Mouse (Mus musculus) G1E (cell line): ENCODE measurements around the gene 1700030J22Rik. TPM values are rescaled to one million over a fixed set of nuclear protein-coding genes. Genes with fewer than 3 reads are reported as not detected.

ENCODE experiments used
- ATAC-seq: 2 replicates; pipeline ENCODE4 v1.8.0; 2016; ENCODE audit warnings: mild to moderate bottlenecking; ENCODE audit not compliant: insufficient number of reproducible peaks, poor library complexity, low FRiP score, severe bottlenecking; ENCODE audit errors: extremely low read depth
- DNase-seq: peaks from one replicate; pipeline ENCODE4 v3.0.0; 2012; ENCODE audit warnings: low spot score
- H3K27me3 ChIP-seq: 2 replicates; pipeline ENCODE4 v1.6.1; 2012; ENCODE audit warnings: mild to moderate bottlenecking, low read length, inconsistent platforms; ENCODE audit not compliant: insufficient read depth
- H3K36me3 ChIP-seq: replicated peaks from 2 replicates; pipeline ENCODE3; 2012; ENCODE audit warnings: mild to moderate bottlenecking, inconsistent platforms
- H3K4me1 ChIP-seq: 2 replicates; pipeline ENCODE4 v1.6.1; 2012; ENCODE audit warnings: low read depth, low read length, inconsistent platforms, mixed read lengths; ENCODE audit not compliant: insufficient read depth
- H3K4me3 ChIP-seq: 2 replicates; pipeline ENCODE4 v1.5.1; 2012; ENCODE audit warnings: low read depth, mild to moderate bottlenecking, inconsistent platforms, low read length, moderate library complexity, mixed read lengths
- H3K9me3 ChIP-seq: replicated peaks from 2 replicates; pipeline ENCODE4 v1.6.1; 2012; ENCODE audit warnings: inconsistent platforms
- CTCF ChIP-seq: IDR thresholded peaks from 2 replicates; pipeline ENCODE4 v1.5.1; 2012; ENCODE audit warnings: low read depth, low read length, inconsistent platforms, mixed read lengths
- GATA1 ChIP-seq: IDR thresholded peaks from 2 replicates; pipeline ENCODE4 v1.6.1; 2012; ENCODE audit warnings: borderline replicate concordance, low read length, inconsistent platforms, mixed read lengths
- GATA2 ChIP-seq: IDR thresholded peaks from 2 replicates; pipeline ENCODE4 v1.6.1; 2012; ENCODE audit warnings: low read depth, low read length, inconsistent platforms, borderline replicate concordance
- POLR2AphosphoS5 ChIP-seq: IDR thresholded peaks from 2 replicates; pipeline ENCODE4 v1.6.1; 2012; ENCODE audit warnings: low read depth, low read length, inconsistent platforms; ENCODE audit not compliant: insufficient replicate concordance
- TAL1 ChIP-seq: conservative IDR thresholded peaks from 2 replicates; pipeline ENCODE4 v1.6.1; 2012; ENCODE audit warnings: low read depth, low read length, inconsistent platforms, mixed read lengths
- polyA plus RNA-seq: library from polyadenylated mRNA; stranded (reverse); fragments of >175 nt; gene quantifications from 2 replicates; pipeline ENCODE4 v1.2.3, GENCODE M21; 2012
- total RNA-seq, 2 experiments: library from RNA; stranded (forward) in 1 of 2; stranded (reverse) in 1 of 2; fragments of 200-1000 nt in 1 of 2; fragments of >200 nt in 1 of 2; fragmentation: Nextera tagmentation in 1 of 2; gene quantifications; 2 replicates each; pipeline ENCODE4 v1.2.3; 2014 to 2017

Gene 1700030J22Rik
- total and polyA plus RNA-seq, 3 experiments: 0.44 to 1.6 (median 1.1) TPM

DNA sequence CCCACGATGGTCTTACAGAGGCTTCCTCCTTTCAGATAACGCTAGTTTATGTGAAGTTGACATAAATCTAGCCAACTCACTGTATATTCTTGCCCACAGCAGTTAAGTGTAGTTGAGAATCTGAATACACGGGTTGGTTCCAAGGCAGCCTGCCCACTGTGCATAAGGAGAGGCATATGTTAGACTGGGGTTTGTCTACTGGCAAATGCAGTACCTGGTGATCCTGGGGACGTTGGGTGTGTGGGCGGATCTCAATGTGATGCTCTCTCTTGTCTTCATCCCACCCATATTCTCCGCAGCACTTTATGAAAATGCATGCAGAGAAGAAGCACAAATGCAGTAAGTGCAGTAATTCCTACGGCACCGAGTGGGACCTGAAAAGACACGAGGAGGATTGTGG, 24.3 kb downstream of the 1700030J22Rik start:
- TF ChIP-seq GATA2 (no peak), CTCF (no peak), TAL1 (no peak), GATA1 (no peak), POLR2AphosphoS5 (no peak)
- peaks cover 35% of the 10 kb centered on the region for H3K4me1 ChIP-seq
- ATAC-seq (no peak), DNase-seq (no peak)
- H3K9me3 ChIP-seq: no peaks in the 10 kb centered on the region
- H3K4me3 ChIP-seq: no peak overlapping the region
- H3K36me3 ChIP-seq: peaks cover 89% of the 10 kb centered on the region
- H3K27me3 ChIP-seq: no peaks in the 10 kb centered on the region

DNA sequence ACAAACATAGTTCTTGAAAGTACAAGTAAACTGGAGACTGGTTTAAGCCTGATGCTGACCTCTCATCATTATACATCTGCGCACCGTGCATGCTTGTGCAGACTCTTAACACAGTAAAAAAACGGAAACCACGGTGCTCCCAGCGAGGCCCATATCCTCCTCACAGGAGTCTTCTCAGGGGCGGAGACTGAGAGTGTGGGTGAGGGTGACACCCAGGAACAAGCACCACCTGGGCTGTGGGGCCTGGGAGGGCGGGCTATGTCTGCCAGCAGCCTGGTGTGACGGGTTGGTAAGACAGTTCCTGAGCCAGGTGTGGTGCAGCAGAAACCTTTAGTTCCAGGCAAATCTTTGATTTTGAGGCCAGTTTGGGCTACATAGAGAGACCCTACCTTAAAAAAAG, 26.3 kb downstream of the 1700030J22Rik start:
- ATAC-seq (no peak), DNase-seq (no peak)
- TF ChIP-seq CTCF (no peak), TAL1 (no peak), POLR2AphosphoS5 (no peak)
- Histone ChIP-seq H3K9me3 (no peaks in the 10 kb centered on the region), H3K4me1 (peaks cover 40% of the 10 kb centered on the region), H3K36me3 (peaks cover 82% of the 10 kb centered on the region), H3K27me3 (no peaks in the 10 kb centered on the region), H3K4me3 (no peak overlapping the region)

DNA sequence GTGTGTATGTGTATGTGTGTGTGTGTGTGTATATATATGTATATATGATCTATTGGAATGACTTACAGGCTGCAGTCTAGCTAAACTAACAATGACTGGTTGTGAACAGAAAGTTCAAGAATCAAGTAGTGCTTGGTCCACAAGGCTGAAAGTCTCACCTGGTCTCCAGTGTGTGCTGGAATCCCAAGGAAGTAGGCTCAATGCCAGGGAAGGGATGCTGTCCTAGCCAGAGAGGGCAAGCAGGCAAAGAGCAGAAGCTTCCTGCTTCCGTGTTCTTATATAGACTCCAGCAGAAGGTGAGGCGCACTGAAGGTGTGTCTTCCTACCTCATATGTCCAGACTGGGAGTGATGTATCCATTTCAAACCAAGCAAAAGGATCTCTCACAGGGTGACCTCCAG, 27.0 kb downstream of the 1700030J22Rik start:
- ATAC-seq (no peak), DNase-seq (no peak)
- H3K36me3 ChIP-seq: peaks cover 79% of the 10 kb centered on the region
- H3K4me1 ChIP-seq: peaks cover 44% of the 10 kb centered on the region
- TF ChIP-seq GATA1 (no peak), GATA2 (no peak), POLR2AphosphoS5 (no peak), CTCF (no peak), TAL1 (no peak)
- H3K27me3 ChIP-seq: no peaks in the 10 kb centered on the region
- H3K9me3 ChIP-seq: no peaks in the 10 kb centered on the region
- no peak overlapping the region for H3K4me3 ChIP-seq

DNA sequence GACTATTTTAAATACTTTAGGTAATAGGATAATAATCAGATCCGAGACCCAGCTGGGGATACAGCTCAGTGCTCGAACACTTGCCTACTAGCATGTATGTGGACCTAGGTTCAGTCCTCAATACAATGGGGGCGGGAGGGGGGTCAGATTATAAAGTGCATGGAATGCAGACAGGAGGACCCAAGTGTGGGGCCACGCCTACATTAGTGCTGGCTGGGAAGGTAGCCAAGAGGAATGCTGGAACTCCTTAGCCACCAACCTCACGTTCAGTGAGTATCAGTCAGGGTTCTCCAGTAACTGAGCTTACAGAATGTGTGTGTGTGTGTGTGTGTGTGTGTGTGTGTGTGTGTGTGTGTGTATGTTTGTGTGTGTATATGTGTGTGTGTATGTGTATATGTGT, 27.4 kb downstream of the 1700030J22Rik start:
- ATAC-seq (no peak), DNase-seq (no peak)
- TF ChIP-seq GATA2 (no peak), POLR2AphosphoS5 (no peak), TAL1 (no peak), GATA1 (no peak), CTCF (no peak)
- no peaks in the 10 kb centered on the region for H3K9me3 ChIP-seq
- peaks cover 79% of the 10 kb centered on the region for H3K36me3 ChIP-seq
- no peak overlapping the region for H3K4me3 ChIP-seq
- H3K4me1 ChIP-seq: peaks cover 48% of the 10 kb centered on the region
- H3K27me3 ChIP-seq: no peaks in the 10 kb centered on the region

DNA sequence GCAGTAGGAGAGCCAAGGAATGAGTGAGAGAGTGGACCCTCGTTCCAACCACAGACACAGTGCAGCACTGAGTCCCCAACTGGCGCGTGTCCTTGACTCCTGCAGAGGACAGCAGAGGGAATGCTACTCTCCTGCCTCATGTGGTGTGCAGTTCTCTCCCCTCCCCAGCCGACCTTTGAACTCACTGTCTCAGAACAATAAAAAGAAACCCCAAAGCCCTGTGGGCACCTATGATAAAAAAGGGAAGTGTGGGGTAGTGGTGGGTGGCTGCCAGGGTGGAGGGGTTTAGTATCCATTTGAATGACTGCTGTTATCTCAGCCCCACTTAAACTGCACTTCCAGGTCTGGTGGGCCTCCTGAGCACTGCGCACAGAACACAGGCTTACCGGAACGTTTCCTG, 31.2 kb downstream of the 1700030J22Rik start:
- Histone ChIP-seq H3K4me1 (peaks cover 75% of the 10 kb centered on the region), H3K27me3 (no peaks in the 10 kb centered on the region), H3K9me3 (no peaks in the 10 kb centered on the region), H3K36me3 (peaks cover 58% of the 10 kb centered on the region), H3K4me3 (peak overlapping the region; percentile 55; the same call in 1 of the 2 replicates)
- ATAC-seq: peak; percentile 43
- DNase-seq: peak; percentile 52
- TF ChIP-seq CTCF (no peak), TAL1 (no peak), GATA2 (no peak), GATA1 (no peak), POLR2AphosphoS5 (no peak)

DNA sequence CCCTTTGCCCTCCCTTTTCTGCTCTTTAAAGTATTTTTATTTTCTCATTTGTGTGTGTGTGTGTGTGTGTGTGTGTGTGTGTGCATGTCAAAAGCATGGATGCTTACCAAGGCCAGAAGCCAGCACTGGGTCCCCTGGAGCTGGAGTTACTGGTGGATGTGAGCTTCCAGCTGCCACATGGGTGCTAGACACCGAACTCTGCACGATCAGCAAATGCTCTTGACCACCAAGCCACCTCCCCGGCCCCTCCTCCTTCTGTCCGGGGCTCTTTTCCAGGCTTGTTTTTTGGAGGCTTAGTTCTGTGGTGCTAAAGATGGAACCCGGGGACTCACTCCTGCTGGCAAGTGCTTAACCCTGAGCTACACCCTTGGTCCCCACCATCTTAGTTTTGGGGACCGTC, 31.9 kb downstream of the 1700030J22Rik start:
- H3K27me3 ChIP-seq: no peaks in the 10 kb centered on the region
- TF ChIP-seq TAL1 (no peak), GATA1 (no peak), POLR2AphosphoS5 (no peak), CTCF (no peak), GATA2 (no peak)
- H3K4me1 ChIP-seq: peaks cover 71% of the 10 kb centered on the region
- no peak for DNase-seq
- H3K36me3 ChIP-seq: peaks cover 57% of the 10 kb centered on the region
- H3K9me3 ChIP-seq: no peaks in the 10 kb centered on the region
- H3K4me3 ChIP-seq: no peak overlapping the region; the same call in 1 of the 2 replicates
- ATAC-seq: no peak

DNA sequence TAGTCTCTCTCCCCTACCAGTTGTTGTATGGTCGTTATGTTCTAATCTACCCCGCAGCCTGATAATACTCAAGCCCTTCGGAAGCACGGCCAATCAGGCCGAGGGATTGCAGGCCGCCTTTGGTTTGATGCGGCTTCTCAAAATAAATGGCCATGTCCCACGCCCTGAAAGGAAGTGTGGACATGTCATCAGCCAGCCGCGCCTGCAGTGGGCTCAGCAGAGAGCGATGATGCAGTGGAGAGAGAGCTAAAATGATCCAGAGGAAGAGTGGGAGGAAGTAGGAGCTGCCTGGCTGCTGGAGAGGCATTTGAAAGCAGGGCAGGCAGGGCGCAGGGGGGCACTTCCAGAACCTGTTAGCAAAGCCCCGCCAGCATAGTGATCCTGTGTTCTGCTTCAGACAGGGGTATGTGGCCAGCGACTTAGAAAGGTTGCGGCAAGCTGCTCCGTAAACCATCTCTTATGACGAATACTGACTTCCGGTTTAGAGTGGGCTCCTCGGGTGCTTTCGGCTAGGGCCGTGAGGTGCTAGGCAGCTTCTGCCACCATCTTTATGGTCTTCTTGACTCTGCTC, 32.4 kb downstream of the 1700030J22Rik start:
- Histone ChIP-seq H3K4me1 (peaks cover 67% of the 10 kb centered on the region), H3K36me3 (peaks cover 59% of the 10 kb centered on the region), H3K27me3 (no peaks in the 10 kb centered on the region), H3K4me3 (peak overlapping the region; percentile 54; the same call in 1 of the 2 replicates), H3K9me3 (no peaks in the 10 kb centered on the region)
- no peak for DNase-seq
- TF ChIP-seq TAL1 (no peak), GATA1 (no peak), POLR2AphosphoS5 (no peak), GATA2 (no peak), CTCF (no peak)
- ATAC-seq: no peak
